Mouse (Mus musculus): ENCODE results near the gene Gimap4.

Gimap4 gene

GRCm38 (mm10) chr6:48684319-48684718 lies at the start of gene Gimap4:
Gimap4 (plus strand) TSS chr6:48684549.
- DNase-seq (ENCODE audit: low read depth) = peak; percentile 72

GRCm38 (mm10) chr6:48635105-48635504 lies 49.2 kb upstream of the Gimap4 start:
- DNase-seq (ENCODE audit: low read depth) = no peak

GRCm38 (mm10) chr6:48636515-48636914 lies 47.8 kb upstream of the Gimap4 start:
- DNase-seq (ENCODE audit: low read depth) = no peak

DNA sequence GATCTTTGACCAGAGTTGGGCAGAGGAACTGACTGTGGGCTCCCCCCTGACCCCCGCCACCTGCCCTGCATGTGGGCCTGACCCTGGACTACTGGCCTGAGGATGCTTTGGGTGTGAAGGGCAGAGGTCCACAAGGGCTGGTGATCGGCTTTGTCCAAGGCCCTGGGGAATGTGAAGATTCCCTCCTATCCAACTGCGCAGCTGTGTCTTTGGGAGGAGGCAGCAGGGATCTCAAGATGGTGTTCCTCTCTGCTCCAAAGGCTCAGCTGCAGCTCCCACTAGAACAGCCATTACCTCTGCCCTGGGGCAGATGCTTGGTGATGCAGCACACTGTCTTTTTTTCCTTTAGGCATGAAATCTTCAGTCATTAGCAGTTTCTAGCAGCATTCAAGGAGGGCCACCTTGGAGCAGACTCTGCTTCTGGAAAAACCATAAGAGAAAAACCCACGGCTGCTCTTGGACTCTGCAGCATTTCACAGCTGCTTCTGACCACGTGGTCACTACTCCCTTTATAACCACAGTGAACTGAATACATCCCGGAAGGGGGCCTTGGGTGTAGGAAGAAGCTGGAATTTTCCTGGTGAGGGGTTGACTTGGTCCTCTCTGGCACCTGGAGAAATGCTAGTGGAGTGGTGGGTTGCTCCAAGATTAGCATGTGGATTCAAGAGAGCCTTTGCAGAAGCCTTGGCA lies 46.4 kb upstream of the Gimap4 start:
- DNase-seq (ENCODE audit: low read depth) = no peak

DNA sequence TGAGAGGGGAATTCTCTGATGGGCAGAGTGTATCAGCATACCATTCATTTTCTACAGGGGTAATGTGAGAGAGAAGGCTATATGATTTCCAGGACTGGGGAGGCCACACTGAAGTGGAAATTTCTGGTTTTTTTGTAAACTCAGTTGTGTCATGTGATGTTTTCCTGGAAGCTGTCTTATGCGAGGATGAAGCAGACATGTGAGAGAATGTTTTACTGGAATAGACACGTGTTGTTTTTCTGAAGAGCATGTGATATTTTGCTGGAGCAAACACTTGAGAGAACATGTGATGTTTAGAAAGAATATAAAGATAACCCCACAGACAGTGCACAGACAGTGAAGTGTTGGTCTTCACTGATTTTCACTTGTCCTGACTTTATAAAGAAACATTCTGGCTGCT lies 45.8 kb upstream of the Gimap4 start:
- no peak for DNase-seq (ENCODE audit: low read depth)

DNA sequence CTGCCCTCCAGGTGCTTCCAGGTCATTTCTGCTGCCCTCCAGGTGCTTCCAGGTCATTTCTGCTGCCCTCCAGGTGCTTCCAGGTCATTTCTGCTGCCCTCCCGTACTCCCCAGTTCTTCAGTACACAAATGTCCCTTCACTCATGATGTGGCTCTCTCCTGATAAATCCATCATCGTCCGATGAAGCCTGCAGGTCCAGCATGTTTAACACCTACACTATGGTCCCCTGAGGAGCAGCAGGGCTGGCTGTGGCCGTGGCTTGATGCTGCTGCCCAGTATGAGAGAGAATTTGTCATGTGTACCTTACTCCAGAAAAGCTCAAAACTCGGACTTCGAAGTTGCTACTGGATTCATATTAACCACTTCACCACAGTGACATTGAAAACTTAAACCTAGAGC lies 43.0 kb upstream of the Gimap4 start:
- no peak for DNase-seq (ENCODE audit: low read depth)

DNA sequence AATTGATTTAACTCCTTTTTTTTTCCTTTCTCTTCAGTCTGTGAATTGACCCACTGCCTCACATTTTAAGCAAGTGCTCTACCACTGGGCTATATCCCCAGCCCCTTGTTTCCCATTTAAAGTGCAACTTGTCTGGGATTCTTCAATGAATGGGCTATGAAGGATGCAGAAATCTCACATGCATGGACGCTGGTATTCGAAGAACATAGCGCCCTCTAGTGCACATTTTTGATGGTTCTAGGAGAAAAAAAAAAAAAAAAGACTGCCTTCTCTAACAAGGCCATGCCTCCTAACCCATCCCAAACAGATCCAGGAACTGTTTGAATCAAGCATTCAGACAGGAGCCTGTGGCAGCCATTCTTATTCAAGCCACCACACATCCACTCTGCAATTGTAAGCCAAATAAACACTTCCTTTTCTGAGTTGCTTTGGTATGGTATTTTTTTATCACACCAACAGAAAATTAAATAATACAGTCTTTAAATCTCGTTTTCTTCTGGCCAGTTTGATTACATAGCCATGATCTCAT lies 41.5 kb upstream of the Gimap4 start:
- peak; percentile 86 for DNase-seq (ENCODE audit: low read depth)

DNA sequence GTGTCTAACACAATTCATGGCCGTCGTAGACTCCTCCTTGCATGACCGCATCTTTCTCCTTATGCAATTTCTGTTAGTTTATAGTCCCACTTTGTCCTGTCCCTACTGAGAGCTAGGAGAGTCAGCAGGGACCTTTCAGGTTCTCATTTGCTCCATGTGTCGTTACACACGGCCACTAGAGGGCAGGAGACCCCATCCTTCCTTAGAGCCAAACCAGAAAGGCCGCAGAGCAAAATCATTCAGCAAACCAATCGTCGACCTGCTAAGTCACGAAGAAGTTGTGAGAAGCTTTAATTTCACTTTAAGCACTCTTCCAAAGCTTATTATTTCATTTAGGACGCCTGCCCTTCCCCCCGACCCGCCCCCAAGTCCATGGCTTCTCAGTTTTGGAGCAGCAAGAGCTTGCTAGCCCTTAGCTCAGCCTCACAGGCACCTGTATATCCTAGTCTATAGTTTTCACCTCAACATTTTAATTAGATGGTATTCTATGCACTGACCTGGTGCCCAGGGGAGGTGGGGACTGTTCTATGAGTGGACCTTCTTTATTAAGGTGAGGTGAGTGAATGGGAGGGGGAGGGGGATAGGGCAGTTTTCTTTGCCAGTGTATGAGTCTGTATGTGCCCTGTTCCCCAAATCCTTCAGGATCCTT lies 38.6 kb upstream of the Gimap4 start:
- DNase-seq (ENCODE audit: low read depth) = peak; percentile 92

DNA sequence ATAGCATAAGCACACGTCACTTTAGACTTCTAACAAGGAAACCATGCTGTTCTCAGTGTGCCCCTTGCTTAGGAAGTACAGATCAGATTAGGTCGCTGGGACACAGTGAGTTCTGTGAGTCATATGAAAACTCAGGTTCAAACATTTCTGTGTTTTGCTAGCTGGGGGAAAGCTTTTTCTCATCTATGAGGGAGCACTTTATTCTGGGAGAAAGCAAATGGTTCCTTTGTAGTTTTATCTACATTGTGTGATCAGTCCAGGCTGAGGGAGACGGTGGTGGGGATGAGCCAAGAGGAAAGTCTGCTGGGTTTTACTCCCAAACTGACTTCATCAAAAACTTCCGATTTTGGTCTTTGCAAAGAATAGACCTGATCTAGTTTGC lies 38.0 kb upstream of the Gimap4 start:
- DNase-seq (ENCODE audit: low read depth) = no peak

- peak; percentile 93 for DNase-seq (ENCODE audit: low read depth)
Observed at GRCm38 (mm10) chr6:48646995-48647394, 37.4 kb upstream of the Gimap4 start, which contains the start of gene Gimap8. Gimap8 (plus strand) TSS chr6:48647234.

DNA sequence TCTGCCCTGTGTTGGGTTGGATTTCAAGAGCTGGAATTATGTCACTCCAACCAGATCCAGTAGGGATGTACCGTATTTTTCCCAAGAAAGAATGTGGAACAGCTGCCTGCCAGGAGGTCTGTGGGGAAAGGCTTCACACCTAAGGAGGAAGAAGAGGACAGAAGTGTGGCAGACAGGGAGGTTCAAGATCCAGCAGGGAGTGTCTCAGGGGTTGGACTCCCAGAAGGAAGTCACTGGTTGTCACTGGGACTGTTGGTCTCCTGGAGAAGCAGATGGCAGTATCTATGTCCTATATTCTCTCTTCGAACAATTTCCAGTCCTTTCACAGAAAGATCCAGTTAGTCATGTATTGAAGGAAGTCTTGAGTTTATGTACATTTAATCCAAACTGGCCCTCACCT lies 36.7 kb upstream of the Gimap4 start:
- DNase-seq (ENCODE audit: low read depth) = peak; percentile 38

GRCm38 (mm10) chr6:48648779-48649178 lies 35.6 kb upstream of the Gimap4 start:
- DNase-seq (ENCODE audit: low read depth) = no peak

- no peak for DNase-seq (ENCODE audit: low read depth)
Observed at GRCm38 (mm10) chr6:48650041-48650440, 34.3 kb upstream of the Gimap4 start.

DNA sequence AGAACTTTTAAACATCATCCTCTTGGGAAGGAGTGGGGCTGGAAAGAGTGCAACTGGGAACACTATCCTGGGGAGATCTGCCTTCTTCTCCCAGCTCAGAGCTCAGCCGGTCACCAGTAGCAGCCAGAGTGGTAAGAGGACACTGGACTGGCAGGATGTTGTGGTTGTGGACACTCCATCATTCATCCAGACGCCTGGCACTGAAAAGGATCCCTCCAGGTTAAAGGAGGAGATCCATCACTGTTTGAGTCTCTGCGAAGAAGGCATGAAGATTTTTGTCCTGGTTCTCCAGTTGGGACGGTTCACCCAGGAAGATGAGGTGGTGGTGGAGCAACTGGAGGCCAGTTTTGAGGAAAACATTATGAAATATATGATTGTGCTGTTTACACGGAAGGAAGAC lies 25.6 kb upstream of the Gimap4 start:
- DNase-seq (ENCODE audit: low read depth) = no peak

DNA sequence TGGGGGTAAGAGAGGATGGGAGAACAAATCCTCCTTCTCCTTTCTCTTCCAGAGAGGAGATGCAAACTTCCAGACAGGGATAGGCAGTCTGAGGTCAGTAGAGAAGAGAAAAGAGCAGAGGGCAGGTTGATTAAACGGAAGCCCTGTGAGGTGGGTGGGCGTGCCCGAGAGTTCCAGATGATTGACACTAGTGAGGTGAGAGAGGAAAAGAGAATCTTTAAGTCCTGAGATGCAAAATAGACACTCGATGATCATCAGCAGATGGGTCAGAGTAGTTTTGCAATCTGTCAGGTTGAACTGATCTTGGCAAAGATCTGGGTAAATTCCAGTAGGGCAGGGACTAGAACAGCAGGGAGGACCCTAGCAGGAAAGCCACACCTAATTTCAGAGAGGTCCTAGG lies 19.6 kb upstream of the Gimap4 start:
- DNase-seq (ENCODE audit: low read depth) = peak; percentile 36

DNA sequence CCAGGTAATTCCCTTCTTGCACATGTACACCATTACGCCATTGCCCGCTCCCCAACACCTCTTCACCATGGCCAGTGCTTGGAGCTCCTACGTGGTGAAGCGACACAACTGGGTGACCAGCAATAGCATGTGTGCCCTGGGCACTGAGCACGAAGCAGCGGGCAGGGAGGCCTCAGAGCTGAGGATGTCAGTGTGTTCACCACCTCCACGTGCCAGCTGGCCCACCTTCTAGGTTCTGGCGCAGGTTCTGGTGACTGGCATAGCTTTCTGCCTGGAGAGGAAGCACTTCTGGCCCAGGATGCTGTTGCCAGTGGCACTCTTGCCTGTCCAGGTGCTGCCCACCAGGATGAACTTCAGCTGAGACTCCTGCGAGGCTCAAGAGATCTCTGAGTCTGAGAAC lies 18.9 kb upstream of the Gimap4 start:
- no peak for DNase-seq (ENCODE audit: low read depth)

DNA sequence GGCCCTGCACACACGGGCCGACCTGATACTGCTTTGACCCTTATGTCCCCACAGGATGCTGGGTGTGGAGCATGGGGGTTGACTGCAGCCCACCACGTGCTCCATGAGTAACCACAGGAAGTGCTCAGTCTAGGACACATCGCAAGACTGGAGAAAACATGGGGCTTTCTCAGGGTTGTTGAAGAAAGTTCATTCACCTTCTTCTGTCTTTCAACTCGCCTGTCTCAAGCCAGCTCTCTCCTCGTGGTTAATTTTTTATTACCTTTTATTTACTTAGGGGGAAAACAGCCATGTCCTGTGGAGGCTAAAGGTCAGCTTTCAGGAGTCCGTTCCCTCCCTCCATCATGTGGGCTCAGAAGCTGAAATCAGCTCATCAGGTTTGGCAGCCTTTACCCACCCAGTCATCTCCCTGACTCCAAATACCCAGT lies 18.2 kb upstream of the Gimap4 start:
- peak; percentile 45 for DNase-seq (ENCODE audit: low read depth)

DNA sequence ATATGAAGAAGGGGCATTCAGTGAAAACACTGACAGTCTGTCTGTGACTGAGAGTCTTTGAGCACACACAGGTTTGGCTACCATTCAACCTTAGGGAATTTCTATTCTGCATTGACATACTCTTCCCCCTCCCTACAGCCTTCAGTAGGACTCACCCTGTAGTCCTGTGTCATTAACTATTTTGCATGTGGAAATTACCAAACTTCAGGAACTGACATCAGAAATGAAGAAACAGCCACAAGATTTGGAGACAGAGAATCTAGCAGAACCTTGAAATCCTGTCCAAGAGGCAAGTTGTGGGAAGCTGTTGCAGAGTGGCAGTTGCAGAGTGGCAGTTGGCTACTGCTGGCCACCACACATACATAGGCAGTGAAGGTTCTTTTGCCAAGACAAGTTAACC lies 16.3 kb upstream of the Gimap4 start:
- no peak for DNase-seq (ENCODE audit: low read depth)

DNA sequence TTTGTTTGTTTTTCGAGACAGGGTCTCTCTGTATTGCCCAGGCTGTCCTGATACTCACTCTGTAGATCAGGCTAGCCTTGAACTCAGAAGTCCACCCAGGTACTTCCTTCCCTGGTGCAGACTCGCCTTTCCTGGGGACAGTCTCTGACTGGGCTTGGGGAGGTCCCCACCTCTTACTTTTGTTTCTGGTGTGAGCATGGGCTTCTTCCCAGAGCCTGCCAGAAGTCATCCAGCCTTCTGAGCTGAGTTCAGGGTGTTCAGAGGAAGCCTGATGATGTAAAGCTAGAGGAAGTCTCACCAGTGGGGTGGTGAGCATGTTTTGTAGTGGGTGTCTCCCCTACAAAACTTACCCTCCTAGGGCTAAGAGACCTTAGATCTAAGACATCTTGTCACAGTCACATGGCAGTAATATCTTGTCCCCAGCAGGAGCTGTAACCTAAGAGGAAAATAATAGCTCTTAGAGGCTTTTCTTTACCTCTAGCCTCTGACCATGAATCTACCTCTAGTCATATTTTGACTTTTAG lies 14.8 kb upstream of the Gimap4 start:
- DNase-seq (ENCODE audit: low read depth) = peak; percentile 60

GRCm38 (mm10) chr6:48674291-48675058 lies 9.9 kb upstream of the Gimap4 start:
- peak; percentile 65 for DNase-seq (ENCODE audit: low read depth)

DNA sequence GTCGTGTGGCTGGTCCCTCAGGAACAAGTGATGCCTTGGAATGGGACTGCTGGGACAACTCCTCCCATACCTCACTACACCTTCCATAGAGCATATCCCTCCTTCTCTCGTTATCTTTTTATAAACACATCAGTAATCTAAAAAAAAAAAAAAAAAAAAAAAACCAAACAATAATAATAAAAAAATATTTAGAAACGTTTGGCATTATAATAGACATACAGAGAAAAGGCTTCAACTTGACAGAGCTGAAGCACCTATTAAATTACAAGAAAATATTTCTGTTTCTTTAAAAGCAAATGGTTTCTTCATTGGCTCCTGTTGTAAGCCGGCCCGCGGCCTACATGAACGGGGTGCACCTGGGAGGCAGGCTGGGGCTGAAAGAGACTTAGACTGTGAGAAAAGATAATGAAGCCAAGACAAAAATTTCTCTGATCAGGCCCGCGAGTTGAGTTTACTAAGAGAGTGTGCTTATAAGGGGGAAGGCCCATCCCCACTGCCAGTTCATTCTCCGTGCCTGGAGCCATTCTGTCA lies 8.9 kb upstream of the Gimap4 start:
- DNase-seq (ENCODE audit: low read depth) = no peak

Measured in naive thymus-derived CD4-positive, alpha-beta T cell, adult 2 months (primary cell).